Mouse (Mus musculus) spleen, adult 12 weeks (tissue): Measurements from ENCODE around the gene Fyn.

ENCODE experiments used
- DNase-seq: peaks from one replicate; pipeline ENCODE4 v3.0.0; 2022; ENCODE audit warnings: low spot score

Fyn gene

GRCm38 (mm10) chr10:39443122-39443521 lies 74.5 kb downstream of the Fyn start:
- DNase-seq: no peak

GRCm38 (mm10) chr10:39443947-39444346 lies 75.3 kb downstream of the Fyn start:
- no peak for DNase-seq

- DNase-seq: no peak
Measured at GRCm38 (mm10) chr10:39445870-39446269, 77.2 kb downstream of the Fyn start.

- no peak for DNase-seq
Measured at GRCm38 (mm10) chr10:39446706-39447105, 78.1 kb downstream of the Fyn start.

GRCm38 (mm10) chr10:39449179-39449578 lies 80.5 kb downstream of the Fyn start:
- DNase-seq: no peak

- DNase-seq: no peak
Measured at GRCm38 (mm10) chr10:39450356-39450755, 81.7 kb downstream of the Fyn start.

- DNase-seq: no peak
Measured at GRCm38 (mm10) chr10:39451065-39451464, 82.4 kb downstream of the Fyn start.

GRCm38 (mm10) chr10:39451918-39452624 lies 83.4 kb downstream of the Fyn start:
- no peak for DNase-seq

- DNase-seq: no peak
Measured at GRCm38 (mm10) chr10:39455344-39455743, 86.7 kb downstream of the Fyn start.

GRCm38 (mm10) chr10:39455857-39456620 lies 87.4 kb downstream of the Fyn start:
- DNase-seq: no peak

- DNase-seq: no peak
Measured at GRCm38 (mm10) chr10:39456776-39457175, 88.1 kb downstream of the Fyn start.

- no peak for DNase-seq
Measured at GRCm38 (mm10) chr10:39457281-39457680, 88.6 kb downstream of the Fyn start.

- DNase-seq: no peak
Measured at GRCm38 (mm10) chr10:39458766-39459699, 90.4 kb downstream of the Fyn start.

- DNase-seq: no peak
Measured at GRCm38 (mm10) chr10:39460621-39461020, 92.0 kb downstream of the Fyn start.

- no peak for DNase-seq
Measured at GRCm38 (mm10) chr10:39461909-39462308, 93.3 kb downstream of the Fyn start.

- no peak for DNase-seq
Measured at GRCm38 (mm10) chr10:39462711-39463110, 94.1 kb downstream of the Fyn start.

- no peak for DNase-seq
Measured at GRCm38 (mm10) chr10:39464383-39464782, 95.7 kb downstream of the Fyn start.

- DNase-seq: no peak
Measured at GRCm38 (mm10) chr10:39467317-39467716, 98.7 kb downstream of the Fyn start.

- no peak for DNase-seq
Measured at GRCm38 (mm10) chr10:39467821-39468220, 99.2 kb downstream of the Fyn start.

- no peak for DNase-seq
Measured at GRCm38 (mm10) chr10:39468576-39468975, 99.9 kb downstream of the Fyn start.

GRCm38 (mm10) chr10:39469341-39469740 lies 100.7 kb downstream of the Fyn start:
- no peak for DNase-seq

- no peak for DNase-seq
Measured at GRCm38 (mm10) chr10:39470321-39470720, 101.7 kb downstream of the Fyn start.
